Mouse (Mus musculus): ENCODE results near the gene H2-Q6.
"Not testable (repeated sequence)": the region's sequence is repeated elsewhere in the genome, so short reads cannot be mapped to it uniquely, and the experiment has no call there.

H2-Q6 gene

GRCm38 (mm10) chr17:35435577-35435976 is 10.9 kb downstream of the H2-Q6 start:
- not testable (repeated sequence) for DNase-seq

GRCm38 (mm10) chr17:35437386-35437936 is 12.8 kb downstream of the H2-Q6 start:
- DNase-seq: not testable (repeated sequence)

GRCm38 (mm10) chr17:35438395-35438794 is 13.7 kb downstream of the H2-Q6 start:
- not testable (repeated sequence) for DNase-seq

- peak; percentile 87 to 90 for DNase-seq
Measured at GRCm38 (mm10) chr17:35438885-35439284, 14.2 kb downstream of the H2-Q6 start, which contains the start of gene H2-Q7. H2-Q7 (plus strand) TSS chr17:35439155.

GRCm38 (mm10) chr17:35439295-35439747 is 14.7 kb downstream of the H2-Q6 start:
- DNase-seq: peak in 1 of 2 experiments; percentile 27

- DNase-seq: not testable (repeated sequence)
Measured at GRCm38 (mm10) chr17:35439925-35440645, 15.4 kb downstream of the H2-Q6 start.

- not testable (repeated sequence) for DNase-seq
Measured at GRCm38 (mm10) chr17:35442376-35442775, 17.7 kb downstream of the H2-Q6 start.

- DNase-seq: not testable (repeated sequence)
Measured at GRCm38 (mm10) chr17:35444510-35444909, 19.9 kb downstream of the H2-Q6 start.

GRCm38 (mm10) chr17:35458247-35458646 is 33.6 kb downstream of the H2-Q6 start:
- DNase-seq: not testable (repeated sequence)

GRCm38 (mm10) chr17:35460513-35461341 is 36.1 kb downstream of the H2-Q6 start:
- not testable (repeated sequence) for DNase-seq

GRCm38 (mm10) chr17:35465651-35466050 is 41.0 kb downstream of the H2-Q6 start:
- peak in 1 of 2 experiments; percentile 35 for DNase-seq

- not testable (repeated sequence) for DNase-seq
Measured at GRCm38 (mm10) chr17:35468936-35469335, 44.3 kb downstream of the H2-Q6 start.

GRCm38 (mm10) chr17:35469842-35470751 is 45.4 kb downstream of the H2-Q6 start, which contains the start of gene H2-Q10:
H2-Q10 (plus strand) TSS chr17:35470089.
- DNase-seq: peak; percentile 55 to 75
